Mouse (Mus musculus): ENCODE data around the gene March7. TPM values are rescaled to one million over a fixed set of nuclear protein-coding genes. Genes with fewer than 3 reads are reported as not detected.

March7 gene
- polyA plus RNA-seq, 1 experiment from 2014 or later, result 72.6 TPM

DNA sequence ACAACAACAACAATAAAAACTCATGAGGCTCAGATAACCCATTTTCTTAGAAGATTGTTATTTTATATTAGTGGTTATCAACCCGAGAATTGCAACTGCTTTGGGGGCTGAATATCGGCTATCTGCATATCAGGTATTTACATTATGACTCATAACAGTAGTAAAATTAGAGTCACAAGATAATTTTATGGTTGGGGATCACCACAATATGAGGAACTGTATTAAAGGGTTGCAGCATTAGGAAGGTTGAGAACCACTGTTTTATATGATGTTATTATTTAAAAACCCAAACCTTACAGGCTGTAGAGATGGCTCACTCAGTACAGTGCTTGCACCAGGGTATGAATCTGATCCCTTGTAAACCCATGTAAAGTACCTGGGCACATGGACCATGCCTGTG, 89.6 kb downstream of the March7 start:
- H3K9ac ChIP-seq, result no peak overlapping the region
- 87% methylated on average over 2 of the region's 2 CpGs for WGBS
- no peaks in the 10 kb centered on the region for H3K27me3 ChIP-seq
- ATAC-seq (replicated peaks; ENCODE audit: low FRiP score), result no peak
- no peaks in the 10 kb centered on the region for H3K4me1 ChIP-seq
- no peaks in the 10 kb centered on the region for H3K9me3 ChIP-seq (replicated peaks)
- H3K4me3 ChIP-seq (replicated peaks), result no peak overlapping the region
- no peak overlapping the region for H3K27ac ChIP-seq
- H3K36me3 ChIP-seq, result no peaks in the 10 kb centered on the region
- no peak overlapping the region for H3K4me2 ChIP-seq

Other genes with a start within 250 kb of the March7 start
- gene Baz2b, start within 50 bp of the March7 start, polyA plus RNA-seq (2015; fragmentation: Nextera tagmentation; extraction: Ambion mirVana), result 55.3 and 59.1 TPM in 2 replicates
- 43.6 and 47.2 TPM in 2 replicates for gene Cd302, start 74.6 kb downstream of the March7 start, polyA plus RNA-seq (2015; fragmentation: Nextera tagmentation; extraction: Ambion mirVana)
- gene Ly75, start 173.4 kb downstream of the March7 start, polyA plus RNA-seq (2015; fragmentation: Nextera tagmentation; extraction: Ambion mirVana), result 2.8 and 3.5 TPM in 2 replicates

Data from kidney, embryonic 15.5 days (tissue).